Mouse (Mus musculus) liver, embryonic 14.5 days (tissue): ENCODE data around the gene Rcbtb2. TPM values are rescaled to one million over a fixed set of nuclear protein-coding genes. Genes with fewer than 3 reads are reported as not detected.

Source experiments
- ATAC-seq: fragments of 200-750 bp; cut with Nextera tagmentation; 2 replicates; pipeline ENCODE4 v1.8.0; 2017; ENCODE audit warnings: moderate number of reproducible peaks, mild to moderate bottlenecking, moderate library complexity; ENCODE audit not compliant: insufficient read depth
- DNase-seq, 3 experiments: peaks; one replicate each; pipeline ENCODE4 v3.0.0-alpha.2; 2012 to 2013; ENCODE audit warnings: low read depth in 3 of 3, low spot score in 3 of 3
- H3K27ac ChIP-seq: fragments of 300-500 bp; sonication (generic); 2 replicates; pipeline ENCODE4 v1.5.1; 2014; ENCODE audit warnings: moderate library complexity, mild to moderate bottlenecking, control low read depth, inconsistent platforms
- H3K27me3 ChIP-seq: fragments of 300-500 bp; sonication (generic); 2 replicates; pipeline ENCODE4 v1.6.1; 2014; ENCODE audit warnings: mild to moderate bottlenecking, low read length, moderate library complexity; ENCODE audit not compliant: control insufficient read depth, insufficient read depth
- H3K36me3 ChIP-seq: fragments of 300-500 bp; sonication (generic); replicated peaks from 2 replicates; pipeline ENCODE4 v1.6.1; 2014; ENCODE audit warnings: low read depth; ENCODE audit not compliant: control insufficient read depth, insufficient read depth
- H3K4me1 ChIP-seq, 2 experiments: fragments of 200-500 bp in 1 of 2; fragments of 300-500 bp in 1 of 2; sonication (generic) in 1 of 2; replicated peaks; 2 replicates each; pipeline ENCODE4 v1.6.1; 2012 to 2014; ENCODE audit warnings: antibody characterized with exemption in 1 of 2, inconsistent platforms in 1 of 2, low read length in 1 of 2; ENCODE audit not compliant: control insufficient read depth in 2 of 2, insufficient read depth in 2 of 2
- H3K4me2 ChIP-seq: fragments of 300-500 bp; sonication (generic); 2 replicates; pipeline ENCODE4 v1.6.1; 2014; ENCODE audit warnings: low read depth, mild to moderate bottlenecking, control low read depth, moderate library complexity
- H3K4me3 ChIP-seq, 2 experiments: fragments of 200-500 bp in 1 of 2; fragments of 300-500 bp in 1 of 2; sonication (generic) in 1 of 2; 2 replicates each; pipeline ENCODE4 v1.5.1; 2012 to 2014; ENCODE audit warnings: low read depth in 2 of 2, low read length in 2 of 2, mild to moderate bottlenecking in 2 of 2, control low read depth in 1 of 2, inconsistent platforms in 1 of 2, moderate library complexity in 1 of 2; ENCODE audit not compliant: insufficient read depth in 1 of 2
- H3K9ac ChIP-seq: fragments of 300-500 bp; sonication (generic); replicated peaks from 2 replicates; pipeline ENCODE4 v1.6.1; 2014; ENCODE audit warnings: mild to moderate bottlenecking, control low read depth, moderate library complexity
- H3K9me3 ChIP-seq: fragments of 300-500 bp; sonication (generic); 2 replicates; pipeline ENCODE4 v1.6.1; 2016; ENCODE audit warnings: low read length, mixed read lengths; ENCODE audit not compliant: control insufficient read depth
- CTCF ChIP-seq: IDR thresholded peaks from 2 replicates; pipeline ENCODE4 v1.5.1; 2016; ENCODE audit warnings: antibody characterized with exemption, low read depth, control low read depth
- EP300 ChIP-seq: IDR thresholded peaks from 2 replicates; pipeline ENCODE4 v1.6.1; 2016; ENCODE audit warnings: antibody characterized with exemption, low read depth
- WGBS: fragments of 180-500 bp; shearing (Covaris S2); extraction: QIAGEN DNeasy Blood & Tissue Kit; methylation state at CpG from one replicate; pipeline ENCODE4 v1.1.7; 2014; ENCODE audit not compliant: insufficient replicate concordance; 5-methylcytosine and 5-hydroxymethylcytosine counted together
- polyA plus RNA-seq, 2 experiments: library from polyadenylated mRNA; depleted of rRNA in 1 of 2; stranded (reverse) in 1 of 2; unstranded in 1 of 2; fragments of >200 nt; fragmentation: Nextera tagmentation in 1 of 2; extraction: Ambion mirVana in 1 of 2; gene quantifications; 2 replicates each; pipeline versions ENCODE4 v1.2.1 to v1.2.3; 2012 to 2014

Gene Rcbtb2
- polyA plus RNA-seq, 2 experiments: 7.9 to 20.3 TPM

- ATAC-seq (no peak), DNase-seq (no peak)
- H3K4me1 ChIP-seq: peaks cover 0 to 5% of the 10 kb centered on the region in 2 experiments; a peak in 1 of 4 replicates
- no peak overlapping the region for H3K27ac ChIP-seq
- no peak overlapping the region for H3K4me2 ChIP-seq
- H3K9ac ChIP-seq: no peak overlapping the region
- WGBS: 41% methylated on average over 5 of the region's 5 CpGs
- no peaks in the 10 kb centered on the region for H3K36me3 ChIP-seq
- no peak overlapping the region for H3K4me3 ChIP-seq
- TF ChIP-seq CTCF (no peak), EP300 (no peak)
- H3K9me3 ChIP-seq: no peaks in the 10 kb centered on the region
- H3K27me3 ChIP-seq: no peaks in the 10 kb centered on the region
Observed at GRCm38 (mm10) chr14:73130519-73130918, 7.7 kb downstream of the Rcbtb2 start.

- Histone ChIP-seq H3K4me3 (no peak overlapping the region), H3K9me3 (no peaks in the 10 kb centered on the region), H3K36me3 (no peaks in the 10 kb centered on the region), H3K4me2 (no peak overlapping the region), H3K27me3 (no peaks in the 10 kb centered on the region), H3K4me1 (peaks cover 0 to 5% of the 10 kb centered on the region in 2 experiments; a peak in 1 of 4 replicates), H3K9ac (no peak overlapping the region), H3K27ac (no peak overlapping the region)
- DNase-seq (no peak), ATAC-seq (no peak)
- no peak for TF ChIP-seq CTCF
- TF ChIP-seq EP300: no peak
- 55% methylated on average over 16 of the region's 16 CpGs for WGBS
Observed at GRCm38 (mm10) chr14:73131856-73132410, 9.1 kb downstream of the Rcbtb2 start.

DNA sequence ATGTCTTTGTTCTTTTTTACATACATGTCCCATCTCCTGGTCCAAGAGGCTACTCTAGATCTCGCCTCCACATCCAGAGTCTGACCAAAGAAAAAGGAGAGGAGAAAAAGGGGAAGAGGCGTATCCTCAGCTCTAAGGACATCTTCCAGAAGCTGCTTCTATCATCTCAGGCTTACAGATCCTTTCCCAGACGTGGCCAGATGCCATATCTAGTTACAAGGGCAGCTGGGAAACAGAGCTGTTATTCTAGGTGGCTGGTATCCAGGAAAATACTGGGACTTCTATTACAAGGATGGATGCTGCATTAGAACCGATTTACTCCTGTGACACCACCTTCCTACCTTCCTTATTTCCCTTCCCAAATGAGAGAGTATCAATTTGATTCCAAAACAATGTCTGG lies 9.9 kb downstream of the Rcbtb2 start:
- DNase-seq: no peak
- no peaks in the 10 kb centered on the region for H3K36me3 ChIP-seq

GRCm38 (mm10) chr14:73137234-73137633 lies 14.4 kb downstream of the Rcbtb2 start:
- TF ChIP-seq EP300 (no peak), CTCF (no peak)
- DNase-seq (no peak), ATAC-seq (no peak)
- Histone ChIP-seq H3K4me3 (no peak overlapping the region), H3K4me2 (no peak overlapping the region), H3K27me3 (no peaks in the 10 kb centered on the region), H3K9ac (no peak overlapping the region), H3K27ac (no peak overlapping the region), H3K36me3 (no peaks in the 10 kb centered on the region), H3K9me3 (no peaks in the 10 kb centered on the region), H3K4me1 (peaks cover 0 to 5% of the 10 kb centered on the region in 2 experiments; a peak in 1 of 4 replicates)
- 33% methylated on average over 5 of the region's 5 CpGs for WGBS

More for the DNA sequence above, 9.9 kb downstream of the Rcbtb2 start:
- Histone ChIP-seq H3K9ac (no peak overlapping the region), H3K4me1 (peaks cover 0 to 5% of the 10 kb centered on the region in 2 experiments; a peak in 1 of 4 replicates), H3K9me3 (no peaks in the 10 kb centered on the region), H3K27me3 (no peaks in the 10 kb centered on the region), H3K27ac (no peak overlapping the region), H3K4me3 (no peak overlapping the region), H3K4me2 (no peak overlapping the region)
- no peak for ATAC-seq
- no peak for TF ChIP-seq CTCF
- no peak for TF ChIP-seq EP300
- 42% methylated on average over 4 of the region's 4 CpGs for WGBS

- no peak for TF ChIP-seq CTCF
- TF ChIP-seq EP300: no peak
- no peak overlapping the region for H3K9ac ChIP-seq
- 63% methylated on average over 7 of the region's 7 CpGs for whole genome bisulfite sequencing
- no peaks in the 10 kb centered on the region for H3K27me3 ChIP-seq
- ATAC-seq (no peak), DNase-seq (no peak)
- H3K9me3 ChIP-seq: no peaks in the 10 kb centered on the region
- peaks cover 0 to 6% of the 10 kb centered on the region in 2 experiments; a peak in 1 of 4 replicates for H3K4me1 ChIP-seq
- H3K27ac ChIP-seq: no peak overlapping the region
- no peaks in the 10 kb centered on the region for H3K36me3 ChIP-seq
- H3K4me3 ChIP-seq: no peak overlapping the region
- H3K4me2 ChIP-seq: no peak overlapping the region
Observed at GRCm38 (mm10) chr14:73138483-73138882, 15.6 kb downstream of the Rcbtb2 start.
